Mouse (Mus musculus): Measurements from ENCODE around the gene Mat2a. TPM values are rescaled to one million over a fixed set of nuclear protein-coding genes. Genes with fewer than 3 reads are reported as not detected.
"Not testable (repeated sequence)": the region's sequence is repeated elsewhere in the genome, so short reads cannot be mapped to it uniquely, and the experiment has no call there.

Mat2a gene
- polyA plus RNA-seq, 1 experiment from 2014 or later, result 320 TPM

DNA sequence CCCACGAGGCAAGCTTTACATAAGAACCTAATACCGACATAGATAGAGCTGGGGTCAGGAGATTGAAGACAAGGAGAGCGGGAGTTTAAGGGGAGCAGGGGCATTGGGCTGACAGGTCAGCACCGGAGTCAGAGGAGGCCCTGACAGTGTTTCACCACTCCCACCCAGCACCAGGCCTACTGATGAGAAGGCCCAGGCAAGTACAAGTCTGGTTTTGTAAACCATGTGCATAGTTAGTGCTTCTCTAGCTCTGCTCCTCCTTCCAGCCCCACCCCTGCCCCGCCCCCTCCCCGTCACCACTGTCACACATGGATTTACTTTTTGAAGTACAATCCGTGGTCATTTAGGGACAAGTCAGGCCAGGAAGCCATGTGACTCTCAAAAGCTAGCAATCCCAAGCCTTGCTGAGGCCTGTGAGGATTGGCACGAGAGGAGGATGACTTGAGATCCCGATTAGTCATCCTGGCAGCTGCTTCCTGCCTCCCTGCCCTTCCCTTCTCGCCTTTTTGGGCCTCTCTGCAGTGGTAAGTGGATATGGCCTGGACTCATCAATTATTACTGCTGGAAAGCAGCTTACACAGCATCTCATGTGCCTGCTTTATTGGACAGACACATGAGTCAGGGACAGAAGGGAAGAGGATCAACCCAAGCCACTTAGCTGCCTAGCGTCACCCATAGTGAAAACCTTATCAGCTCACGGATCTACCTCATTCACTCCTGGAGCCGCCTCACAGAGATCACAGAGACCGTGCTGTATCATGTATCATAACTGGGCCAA lies 34.1 kb upstream of the Mat2a start:
- H3K4me1 ChIP-seq (replicated peaks), result peaks cover 6% of the 10 kb centered on the region; the same call in 1 of the 2 replicates
- H3K27ac ChIP-seq, result no peak overlapping the region
- H3K36me3 ChIP-seq, result no peaks in the 10 kb centered on the region
- DNase-seq (ENCODE audit: low spot score), result no peak
- no peaks in the 10 kb centered on the region for H3K27me3 ChIP-seq (ENCODE audit: insufficient read depth, poor library complexity, severe bottlenecking)
- WGBS, result 69% methylated on average over 14 of the region's 14 CpGs
- H3K4me3 ChIP-seq, result no peak overlapping the region
- no peaks in the 10 kb centered on the region for H3K9me3 ChIP-seq

- WGBS, result 87% methylated on average over 4 of the region's 4 CpGs
- H3K27ac ChIP-seq, result no peak overlapping the region
- H3K4me3 ChIP-seq, result no peak overlapping the region
- 0 out of 2 replicates have a peak, but pooled peaks cover 4% of the 10 kb centered on the region for H3K4me1 ChIP-seq (replicated peaks)
- H3K9me3 ChIP-seq, result no peaks in the 10 kb centered on the region
- H3K36me3 ChIP-seq, result no peaks in the 10 kb centered on the region
- no peaks in the 10 kb centered on the region for H3K27me3 ChIP-seq (ENCODE audit: insufficient read depth, poor library complexity, severe bottlenecking)
- DNase-seq (ENCODE audit: low spot score), result no peak
Measured at GRCm38 (mm10) chr6:72466171-72466570, 26.8 kb upstream of the Mat2a start.

- no peaks in the 10 kb centered on the region for H3K9me3 ChIP-seq
- no peak overlapping the region for H3K27ac ChIP-seq
- WGBS, result 80% methylated on average over 8 of the region's 8 CpGs
- 0 out of 2 replicates have a peak, but pooled peaks cover 4% of the 10 kb centered on the region for H3K4me1 ChIP-seq (replicated peaks)
- no peaks in the 10 kb centered on the region for H3K27me3 ChIP-seq (ENCODE audit: insufficient read depth, poor library complexity, severe bottlenecking)
- no peak overlapping the region for H3K4me3 ChIP-seq
- DNase-seq (ENCODE audit: low spot score), result no peak
- H3K36me3 ChIP-seq, result no peaks in the 10 kb centered on the region
Measured at GRCm38 (mm10) chr6:72465361-72466157, 26.2 kb upstream of the Mat2a start.

DNA sequence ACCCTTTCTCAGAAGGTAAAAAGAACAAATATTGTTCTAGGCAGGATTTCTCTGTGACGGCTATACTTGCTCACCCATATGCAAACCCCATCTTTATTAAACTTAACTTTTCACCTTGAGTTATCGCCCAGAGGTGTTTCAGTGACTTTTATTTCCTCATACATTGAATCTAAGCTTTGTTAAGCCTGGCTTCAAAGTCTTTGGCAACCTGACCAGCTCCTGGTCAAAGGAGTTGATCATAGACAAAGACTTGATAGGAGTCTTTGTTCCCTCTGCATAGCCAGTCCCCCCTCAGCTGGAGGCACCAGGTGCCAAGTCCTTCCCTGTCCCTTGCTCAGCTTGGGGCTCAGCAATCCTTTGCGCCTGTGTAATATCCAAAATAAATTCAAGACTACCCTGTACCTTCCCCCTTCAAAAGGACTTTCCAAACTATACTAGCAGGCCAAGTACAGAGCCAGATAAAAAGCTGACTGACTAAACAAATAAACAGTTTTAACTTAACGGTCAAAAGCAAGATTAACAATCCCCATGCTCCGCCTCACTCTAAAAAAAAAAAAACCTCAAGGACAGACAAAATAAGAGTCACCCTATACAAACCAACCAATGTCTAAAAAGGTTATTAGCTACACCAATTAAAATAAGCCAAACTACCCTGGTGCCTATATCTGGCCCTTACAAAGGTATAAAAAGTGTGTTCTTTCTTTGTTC lies 23.3 kb upstream of the Mat2a start:
- H3K9me3 ChIP-seq; H3K36me3 ChIP-seq; H3K4me3 ChIP-seq; H3K27ac ChIP-seq; H3K27me3 ChIP-seq (ENCODE audit: insufficient read depth, poor library complexity, severe bottlenecking); DNase-seq (ENCODE audit: low spot score); H3K4me1 ChIP-seq (replicated peaks): not testable (repeated sequence)
- WGBS, result 85% methylated on average over 5 of the region's 5 CpGs

GRCm38 (mm10) chr6:72460036-72460801 lies 20.9 kb upstream of the Mat2a start:
- 58% methylated on average over 9 of the region's 9 CpGs for WGBS
- Histone ChIP-seq H3K36me3 (no peaks in the 10 kb centered on the region), H3K27ac (no peak overlapping the region), H3K9me3 (no peaks in the 10 kb centered on the region), H3K4me1 (replicated peaks) (0 out of 2 replicates have a peak, but pooled peaks cover 4% of the 10 kb centered on the region), H3K27me3 (ENCODE audit: insufficient read depth, poor library complexity, severe bottlenecking) (0 out of 2 replicates have a peak, but pooled peaks cover 3% of the 10 kb centered on the region), H3K4me3 (no peak overlapping the region)
- DNase-seq (ENCODE audit: low spot score), result no peak

GRCm38 (mm10) chr6:72458921-72459320 lies 19.6 kb upstream of the Mat2a start:
- Histone ChIP-seq H3K9me3 (no peaks in the 10 kb centered on the region), H3K27ac (no peak overlapping the region), H3K4me3 (no peak overlapping the region), H3K27me3 (ENCODE audit: insufficient read depth, poor library complexity, severe bottlenecking) (0 out of 2 replicates have a peak, but pooled peaks cover 3% of the 10 kb centered on the region), H3K4me1 (replicated peaks) (peaks cover 12% of the 10 kb centered on the region; the same call in 1 of the 2 replicates), H3K36me3 (no peaks in the 10 kb centered on the region)
- DNase-seq (ENCODE audit: low spot score), result no peak
- 72% methylated on average over 5 of the region's 5 CpGs for WGBS

GRCm38 (mm10) chr6:72458418-72458817 lies 19.1 kb upstream of the Mat2a start:
- Histone ChIP-seq H3K36me3 (no peaks in the 10 kb centered on the region), H3K4me1 (replicated peaks) (peaks cover 12% of the 10 kb centered on the region; the same call in 1 of the 2 replicates), H3K9me3 (no peaks in the 10 kb centered on the region), H3K4me3 (no peak overlapping the region), H3K27ac (no peak overlapping the region), H3K27me3 (ENCODE audit: insufficient read depth, poor library complexity, severe bottlenecking) (0 out of 2 replicates have a peak, but pooled peaks cover 3% of the 10 kb centered on the region)
- no peak for DNase-seq (ENCODE audit: low spot score)
- WGBS, result 87% methylated on average over 7 of the region's 7 CpGs

DNA sequence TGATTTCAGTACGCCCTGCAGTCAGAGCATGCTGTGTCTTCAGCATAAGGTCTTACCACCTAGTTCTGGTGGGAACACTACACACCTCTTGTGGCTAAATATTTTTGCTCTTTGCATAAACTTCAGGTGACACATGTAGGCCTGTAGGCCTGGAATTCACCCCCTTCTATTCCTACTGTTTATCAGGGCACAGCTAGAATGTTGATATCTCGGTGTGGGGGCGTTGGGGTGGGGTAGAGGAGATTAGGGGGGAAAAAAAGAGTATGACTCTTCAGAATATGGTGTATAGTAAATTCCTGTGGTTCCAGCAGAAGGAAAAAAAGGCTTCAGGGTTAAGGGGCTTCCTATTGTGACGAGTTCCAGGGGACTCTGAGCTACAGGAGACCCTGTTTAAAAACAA lies 17.2 kb upstream of the Mat2a start:
- H3K9me3 ChIP-seq, result no peaks in the 10 kb centered on the region
- no peak overlapping the region for H3K4me3 ChIP-seq
- 0 out of 2 replicates have a peak, but pooled peaks cover 3% of the 10 kb centered on the region for H3K27me3 ChIP-seq (ENCODE audit: insufficient read depth, poor library complexity, severe bottlenecking)
- H3K27ac ChIP-seq, result no peak overlapping the region
- peaks cover 12% of the 10 kb centered on the region; the same call in 1 of the 2 replicates for H3K4me1 ChIP-seq (replicated peaks)
- 91% methylated on average over 4 of the region's 4 CpGs for WGBS
- no peak for DNase-seq (ENCODE audit: low spot score)
- H3K36me3 ChIP-seq, result no peaks in the 10 kb centered on the region

DNA sequence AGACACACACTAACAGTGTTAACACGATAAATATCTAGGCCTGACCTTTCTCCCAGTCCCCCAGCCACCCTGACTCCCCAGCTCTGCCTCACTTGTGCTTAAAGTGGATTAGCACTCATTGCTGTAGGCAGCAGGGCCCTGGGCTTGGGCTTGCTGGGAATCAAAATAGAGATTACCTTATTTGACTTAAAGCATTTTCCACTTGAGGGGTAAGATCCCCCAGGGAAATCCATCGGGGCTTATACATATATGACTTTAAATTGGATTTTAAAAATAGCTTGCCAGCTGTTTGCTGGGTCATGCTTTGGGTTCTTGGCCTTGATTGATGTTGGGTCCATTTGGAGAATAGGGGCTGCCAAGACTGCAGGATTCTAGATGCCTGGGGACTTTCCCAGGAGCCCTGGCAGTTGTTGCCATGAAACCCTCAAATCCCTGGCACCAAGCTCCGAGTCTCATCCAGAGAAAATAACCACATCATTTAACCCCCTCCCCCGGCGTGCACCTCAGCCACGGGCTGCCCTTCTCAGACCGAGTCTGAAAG lies 15.5 kb upstream of the Mat2a start:
- no peak for DNase-seq (ENCODE audit: low spot score)

DNA sequence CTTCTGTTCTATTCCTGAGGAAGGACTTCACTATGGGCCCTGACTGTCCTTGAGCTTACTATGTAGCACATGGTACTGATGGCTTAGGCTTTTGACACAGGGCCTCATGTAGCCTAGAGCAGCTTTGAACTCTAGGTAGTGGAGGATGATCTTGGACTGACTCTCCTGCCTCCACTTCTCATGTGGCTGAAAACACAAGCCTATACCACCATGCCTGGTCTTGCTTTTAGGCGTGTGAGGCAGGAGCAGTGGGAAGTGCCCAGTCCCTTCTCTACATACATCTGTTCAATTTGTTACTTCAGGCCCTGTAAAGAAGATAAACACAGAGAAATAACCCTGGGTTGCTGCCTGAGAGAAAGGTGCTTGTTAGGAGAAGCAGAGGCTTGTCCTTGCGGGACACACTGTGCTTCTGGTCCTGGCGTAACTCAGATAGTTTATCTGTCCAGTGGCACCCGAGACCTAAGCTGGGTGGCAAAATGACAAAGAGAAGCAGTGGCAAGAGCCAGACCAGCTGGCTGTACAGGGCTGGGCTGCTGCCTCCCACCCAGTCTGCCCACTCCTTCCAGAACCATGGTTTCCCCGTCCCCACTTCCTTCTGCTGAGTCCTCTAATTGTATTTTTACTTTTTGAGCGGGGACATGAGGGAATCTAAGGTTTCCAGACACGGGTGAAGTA lies 14.9 kb upstream of the Mat2a start:
- WGBS, result 77% methylated on average over 7 of the region's 7 CpGs
- no peak for DNase-seq (ENCODE audit: low spot score)
- no peaks in the 10 kb centered on the region for H3K9me3 ChIP-seq
- peaks cover 12% of the 10 kb centered on the region; the same call in 1 of the 2 replicates for H3K4me1 ChIP-seq (replicated peaks)
- H3K27ac ChIP-seq, result no peak overlapping the region
- no peaks in the 10 kb centered on the region for H3K36me3 ChIP-seq
- H3K27me3 ChIP-seq (ENCODE audit: insufficient read depth, poor library complexity, severe bottlenecking), result 0 out of 2 replicates have a peak, but pooled peaks cover 3% of the 10 kb centered on the region
- no peak overlapping the region for H3K4me3 ChIP-seq

More for the DNA sequence above, 15.5 kb upstream of the Mat2a start:
- no peak overlapping the region for H3K27ac ChIP-seq
- H3K36me3 ChIP-seq, result no peaks in the 10 kb centered on the region
- H3K4me1 ChIP-seq (replicated peaks), result peaks cover 12% of the 10 kb centered on the region; the same call in 1 of the 2 replicates
- 0 out of 2 replicates have a peak, but pooled peaks cover 3% of the 10 kb centered on the region for H3K27me3 ChIP-seq (ENCODE audit: insufficient read depth, poor library complexity, severe bottlenecking)
- 81% methylated on average over 7 of the region's 7 CpGs for WGBS
- no peak overlapping the region for H3K4me3 ChIP-seq
- no peaks in the 10 kb centered on the region for H3K9me3 ChIP-seq

DNA sequence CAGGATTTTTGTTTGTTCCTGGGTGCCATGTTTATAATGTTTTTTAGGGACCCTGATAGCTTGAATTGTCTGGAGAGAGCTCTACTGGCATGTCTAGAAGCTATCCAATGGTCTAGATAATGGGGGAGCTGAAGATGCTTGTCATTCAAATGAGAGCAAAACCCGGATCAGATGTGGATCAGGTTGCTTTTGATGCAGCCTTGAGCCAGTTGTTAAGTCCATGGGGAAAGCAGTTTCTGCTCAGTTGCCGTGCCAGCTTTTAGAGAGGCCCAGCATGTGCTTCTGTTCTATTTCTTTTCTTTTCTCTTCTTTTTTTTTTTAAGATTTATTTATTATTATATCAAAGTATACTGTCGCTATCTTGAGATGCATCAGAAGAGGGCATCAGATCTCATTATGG lies 14.2 kb upstream of the Mat2a start:
- peaks cover 12% of the 10 kb centered on the region; the same call in 1 of the 2 replicates for H3K4me1 ChIP-seq (replicated peaks)
- no peak for DNase-seq (ENCODE audit: low spot score)
- H3K4me3 ChIP-seq, result no peak overlapping the region
- H3K27ac ChIP-seq, result no peak overlapping the region
- H3K27me3 ChIP-seq (ENCODE audit: insufficient read depth, poor library complexity, severe bottlenecking), result 0 out of 2 replicates have a peak, but pooled peaks cover 3% of the 10 kb centered on the region
- H3K36me3 ChIP-seq, result no peaks in the 10 kb centered on the region
- 65% methylated on average over 3 of the region's 3 CpGs for WGBS
- H3K9me3 ChIP-seq, result no peaks in the 10 kb centered on the region

All from hindbrain, embryonic 10.5 days (tissue).